ENCODE assay signal across 13 mouse cellular contexts in the genomic region with DNA sequence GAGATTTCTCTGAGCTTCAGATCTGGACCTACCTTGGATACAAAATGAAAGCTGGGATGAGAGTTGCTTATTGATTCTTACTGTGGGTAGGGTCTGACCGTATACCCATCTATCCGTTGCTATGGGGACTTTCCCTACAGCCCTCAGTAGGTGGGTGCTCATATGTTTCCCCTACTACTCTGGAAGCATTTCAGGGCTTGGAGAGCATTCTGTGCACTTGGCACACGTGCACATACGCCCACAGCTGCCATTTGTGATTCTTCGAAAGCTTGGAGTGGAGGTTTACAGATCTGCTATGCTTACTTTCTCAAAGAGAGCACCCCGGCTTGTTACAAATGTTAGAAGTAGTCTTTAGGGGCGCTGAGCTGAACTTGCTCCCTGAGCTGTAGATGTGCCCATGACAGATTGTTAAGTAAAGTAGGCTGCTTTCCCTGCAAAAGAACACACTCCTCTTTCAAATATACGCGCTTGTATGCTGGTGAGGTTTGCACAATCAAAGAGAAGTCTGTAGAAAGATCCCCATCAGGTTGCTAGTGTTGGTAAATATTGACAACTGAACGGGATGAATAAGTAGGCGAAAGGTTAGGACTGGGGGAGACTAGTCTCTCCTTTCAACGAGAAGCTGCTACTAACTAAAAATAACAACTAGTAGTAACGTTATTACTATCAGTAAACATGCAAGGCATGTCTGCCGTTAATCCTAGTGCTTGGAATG. TPM values are rescaled to one million over a fixed set of nuclear protein-coding genes. Genes with fewer than 3 reads are reported as not detected.
DNase-seq lines count a peak whose midpoint lies in the region; ATAC-seq and TF ChIP-seq lines count a peak whose summit lies in the region.
"Had no signal": no experiment of that assay in that cellular context is flagged by ENCODE, and none has a peak within 500 bp of the region (broad histone marks: within the 10 kb centered on the region; RNA-seq: fewer than 3 reads in every experiment).

No protein-coding gene starts in this region.

- no peak overlapping the region for H3K9ac ChIP-seq in forebrain, embryonic 15.5 days (replicated peaks)
- no peak overlapping the region for H3K9ac ChIP-seq in forebrain, embryonic 13.5 days
- H3K9ac ChIP-seq in liver, postnatal 0 days (replicated peaks): no peak overlapping the region
- H3K9ac ChIP-seq in heart, embryonic 11.5 days (ENCODE audit: low read depth, low read length): no peak overlapping the region
- H3K9ac ChIP-seq: midbrain, embryonic 12.5 days; neural tube, embryonic 13.5 days had no signal

- peak; percentile 32 for DNase-seq in layer of hippocampus, adult 9-10 months (ENCODE audit: low spot score)
- no peak for DNase-seq in liver, postnatal 0 days
- no peak for DNase-seq in heart, adult 9 months (ENCODE audit: low spot score in 2 of 2)
- DNase-seq in adrenal gland, adult 18-20 months (ENCODE audit: low spot score in 2 of 2): no peak
- DNase-seq: thymus, postnatal 36 days had no signal

- no peak for TF ChIP-seq CTCF in cortical plate, adult 2 months (IDR thresholded peaks at IDR 0.05; ENCODE audit: extremely low read depth, insufficient read depth, low read length)
- no peak for TF ChIP-seq CTCF in liver, postnatal 0 days (IDR thresholded peaks at IDR 0.05; ENCODE audit: low read depth)

- ATAC-seq in forebrain, embryonic 15.5 days (replicated peaks): 0 out of 2 replicates have a peak, but pooled peaks have one; percentile 35
- no peak for ATAC-seq in forebrain, embryonic 13.5 days
- ATAC-seq in liver, postnatal 0 days: peak; percentile 91
- no peak for ATAC-seq in heart, embryonic 11.5 days (replicated peaks; ENCODE audit: insufficient number of reproducible peaks, low FRiP score, low TSS enrichment)
- ATAC-seq: intestine, postnatal 0 days had no signal

- WGBS in forebrain, embryonic 15.5 days: 84% methylated on average over 14 of the region's 14 CpGs
- WGBS in forebrain, embryonic 13.5 days: 88% methylated on average over 14 of the region's 14 CpGs
- 60% methylated on average over 14 of the region's 14 CpGs for WGBS in liver, postnatal 0 days (ENCODE audit: insufficient replicate concordance)
- 82% methylated on average over 14 of the region's 14 CpGs for WGBS in heart, embryonic 11.5 days (ENCODE audit: insufficient replicate concordance)

- no peaks in the 10 kb centered on the region for H3K27me3 ChIP-seq in forebrain, embryonic 15.5 days
- no peaks in the 10 kb centered on the region for H3K27me3 ChIP-seq in forebrain, embryonic 13.5 days
- H3K27me3 ChIP-seq in liver, postnatal 0 days (ENCODE audit: insufficient read depth, low read length): no peaks in the 10 kb centered on the region
- H3K27me3 ChIP-seq in heart, embryonic 11.5 days (ENCODE audit: control insufficient read depth, insufficient read depth, low read length): no peaks in the 10 kb centered on the region
- H3K27me3 ChIP-seq: midbrain, embryonic 12.5 days; neural tube, embryonic 13.5 days had no signal

- peaks cover 11% of the 10 kb centered on the region; the same call in 1 of the 2 replicates for H3K4me1 ChIP-seq in forebrain, embryonic 15.5 days
- H3K4me1 ChIP-seq in forebrain, embryonic 13.5 days: 0 out of 2 replicates have a peak, but pooled peaks cover 4% of the 10 kb centered on the region
- peaks cover 3% of the 10 kb centered on the region; the same call in 1 of the 2 replicates for H3K4me1 ChIP-seq in cortical plate, adult 2 months (ENCODE audit: control insufficient read depth, insufficient read depth, low read length)
- H3K4me1 ChIP-seq in liver, postnatal 0 days (ENCODE audit: insufficient read depth): peaks cover 5% of the 10 kb centered on the region
- H3K4me1 ChIP-seq in heart, embryonic 11.5 days (ENCODE audit: control insufficient read depth, insufficient read depth, low read length): no peaks in the 10 kb centered on the region
- H3K4me1 ChIP-seq: midbrain, embryonic 12.5 days had no signal

- no peaks in the 10 kb centered on the region for H3K36me3 ChIP-seq in forebrain, embryonic 15.5 days
- H3K36me3 ChIP-seq in forebrain, embryonic 13.5 days (ENCODE audit: poor library complexity, severe bottlenecking): no peaks in the 10 kb centered on the region
- H3K36me3 ChIP-seq in liver, postnatal 0 days (replicated peaks; ENCODE audit: insufficient read depth, low read length): no peaks in the 10 kb centered on the region
- no peaks in the 10 kb centered on the region for H3K36me3 ChIP-seq in heart, embryonic 11.5 days (ENCODE audit: control insufficient read depth, insufficient read depth, low read length)
- H3K36me3 ChIP-seq: G1E; midbrain, embryonic 12.5 days; neural tube, embryonic 13.5 days had no signal

- H3K27ac ChIP-seq in forebrain, embryonic 15.5 days (replicated peaks): no peak overlapping the region
- H3K27ac ChIP-seq in forebrain, embryonic 13.5 days: no peak overlapping the region
- H3K27ac ChIP-seq in cortical plate, adult 2 months (ENCODE audit: insufficient read depth, low read length): 0 out of 2 replicates have a peak overlapping the region, but pooled peaks have one; percentile 40
- peak overlapping the region; percentile 94 for H3K27ac ChIP-seq in liver, postnatal 0 days (ENCODE audit: low read depth)
- no peak overlapping the region for H3K27ac ChIP-seq in heart, embryonic 11.5 days (ENCODE audit: low read depth, low read length)
- H3K27ac ChIP-seq: midbrain, embryonic 12.5 days; neural tube, embryonic 13.5 days had no signal

- H3K9me3 ChIP-seq in forebrain, embryonic 15.5 days: no peaks in the 10 kb centered on the region
- no peaks in the 10 kb centered on the region for H3K9me3 ChIP-seq in forebrain, embryonic 13.5 days (replicated peaks)
- no peaks in the 10 kb centered on the region for H3K9me3 ChIP-seq in liver, postnatal 0 days (ENCODE audit: low read length)
- no peaks in the 10 kb centered on the region for H3K9me3 ChIP-seq in heart, embryonic 11.5 days (replicated peaks; ENCODE audit: control insufficient read depth, low read length)
- H3K9me3 ChIP-seq: G1E; midbrain, embryonic 12.5 days; neural tube, embryonic 13.5 days had no signal

- 0 out of 2 replicates have a peak, but pooled peaks have one; percentile 17 for TF ChIP-seq EP300 in liver, postnatal 0 days (IDR thresholded peaks at IDR 0.05; ENCODE audit: low read depth)

- TF ChIP-seq POLR2A in cortical plate, adult 2 months (IDR thresholded peaks at IDR 0.05; ENCODE audit: extremely low read depth, insufficient read depth, low read length): no peak

- no peak overlapping the region for H3K4me2 ChIP-seq in forebrain, embryonic 15.5 days (replicated peaks)
- no peak overlapping the region for H3K4me2 ChIP-seq in forebrain, embryonic 13.5 days
- H3K4me2 ChIP-seq in liver, postnatal 0 days (ENCODE audit: low read depth, low read length): peak overlapping the region; percentile 44
- H3K4me2 ChIP-seq in heart, embryonic 11.5 days: no peak overlapping the region
- H3K4me2 ChIP-seq: midbrain, embryonic 12.5 days; neural tube, embryonic 13.5 days had no signal

- no peak overlapping the region for H3K4me3 ChIP-seq in forebrain, embryonic 15.5 days
- H3K4me3 ChIP-seq in forebrain, embryonic 13.5 days: no peak overlapping the region
- H3K4me3 ChIP-seq in cortical plate, adult 2 months (ENCODE audit: insufficient read depth, low read length): no peak overlapping the region
- no peak overlapping the region for H3K4me3 ChIP-seq in liver, postnatal 0 days (ENCODE audit: low read depth, low read length)
- no peak overlapping the region for H3K4me3 ChIP-seq in heart, embryonic 11.5 days (ENCODE audit: low read depth, low read length)
- H3K4me3 ChIP-seq: midbrain, embryonic 12.5 days; neural tube, embryonic 13.5 days had no signal

RNA-seq across cellular contexts. Expression of gene Qpct, which starts 18.2 kb away (rescaled TPM):
- 12.2 and 13.7 TPM in 2 replicates for polyA plus RNA-seq in forebrain, embryonic 15.5 days (2015; fragmentation: Nextera tagmentation; extraction: Ambion mirVana)
- 8.1 and 8.8 TPM in 2 replicates for polyA plus RNA-seq in forebrain, embryonic 13.5 days (2015; fragmentation: Nextera tagmentation; extraction: Ambion mirVana)
- 10.5 and 12.0 TPM in 2 replicates for polyA plus RNA-seq in cortical plate, adult 2 months (2012; rRNA removed)
- 53.2 and 53.8 TPM in 2 replicates for polyA plus RNA-seq in liver, postnatal 0 days (2015; fragmentation: Nextera tagmentation; extraction: Ambion mirVana)
- polyA plus RNA-seq in heart, embryonic 11.5 days (2014; fragmentation: Nextera tagmentation; extraction: Ambion mirVana): 37.4 and 42.5 TPM in 2 replicates
- total RNA-seq in adrenal gland, adult 18-20 months (2021): 1 to 10 TPM; 7.3 to 8.1 TPM
- polyA plus RNA-seq: G1E had no signal

RNA-seq across cellular contexts. Expression of gene Prkd3, which starts 49.3 kb away (rescaled TPM):
- 29.2 and 30.1 TPM in 2 replicates for polyA plus RNA-seq in forebrain, embryonic 15.5 days (2015; fragmentation: Nextera tagmentation; extraction: Ambion mirVana)
- polyA plus RNA-seq in forebrain, embryonic 13.5 days (2015; fragmentation: Nextera tagmentation; extraction: Ambion mirVana): 33.8 and 35.7 TPM in 2 replicates
- 10.6 and 12.3 TPM in 2 replicates for polyA plus RNA-seq in cortical plate, adult 2 months (2012; rRNA removed)
- polyA plus RNA-seq in liver, postnatal 0 days (2015; fragmentation: Nextera tagmentation; extraction: Ambion mirVana): 14.6 and 17.0 TPM in 2 replicates
- 28.3 and 32.8 TPM in 2 replicates for polyA plus RNA-seq in heart, embryonic 11.5 days (2014; fragmentation: Nextera tagmentation; extraction: Ambion mirVana)
- total RNA-seq in adrenal gland, adult 18-20 months (2021): 10 to 100 TPM; 18.5 to 21.8 TPM
- polyA plus RNA-seq: G1E had no signal

Comparison
In these comparisons a context has a peak if more than half of its experiments do, and no peak if none do; other contexts are left out.
1. ATAC-seq: peak in forebrain, embryonic 15.5 days (single experiment) and liver, postnatal 0 days (single experiment); none in forebrain, embryonic 13.5 days (single experiment) and heart, embryonic 11.5 days (single experiment).
2. H3K27ac ChIP-seq: peak in cortical plate, adult 2 months (single experiment) and liver, postnatal 0 days (single experiment); none in forebrain, embryonic 15.5 days (single experiment), forebrain, embryonic 13.5 days (single experiment) and heart, embryonic 11.5 days (single experiment).